Mouse (Mus musculus): ENCODE data around the gene Ccdc172.

The Ccdc172 gene

DNA sequence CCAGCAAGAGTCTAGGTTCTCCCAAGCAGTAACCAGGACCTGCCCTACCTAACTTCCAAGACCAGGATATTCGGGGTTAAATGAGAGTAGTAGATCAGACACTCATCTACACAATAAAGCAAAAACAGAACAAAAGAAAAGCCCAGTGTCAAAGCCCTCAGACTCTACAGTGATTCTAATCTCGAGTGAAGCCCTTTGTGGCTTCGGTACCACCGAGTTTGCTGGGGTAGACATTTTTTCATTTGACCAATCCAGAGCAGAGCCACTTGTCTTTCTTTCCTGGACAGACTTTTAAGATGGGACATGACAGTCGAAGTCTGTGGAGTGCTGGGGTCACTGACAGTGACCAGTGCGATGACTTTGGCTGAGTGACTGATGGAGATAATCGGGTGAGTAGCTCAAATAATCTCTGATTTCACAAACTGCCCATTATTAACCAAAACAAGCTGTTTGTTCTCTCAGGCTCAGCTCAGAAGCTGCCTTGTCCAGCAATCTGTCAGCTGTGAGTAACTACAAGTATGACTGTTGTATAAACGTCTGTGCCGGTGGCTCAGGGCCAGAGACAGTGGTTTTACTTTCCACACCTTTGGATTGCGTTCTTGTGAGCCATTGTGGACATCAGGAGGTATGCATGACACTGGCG is 60.8 kb downstream of the Ccdc172 start:
- no peak for DNase-seq (ENCODE audit: low spot score)

DNA sequence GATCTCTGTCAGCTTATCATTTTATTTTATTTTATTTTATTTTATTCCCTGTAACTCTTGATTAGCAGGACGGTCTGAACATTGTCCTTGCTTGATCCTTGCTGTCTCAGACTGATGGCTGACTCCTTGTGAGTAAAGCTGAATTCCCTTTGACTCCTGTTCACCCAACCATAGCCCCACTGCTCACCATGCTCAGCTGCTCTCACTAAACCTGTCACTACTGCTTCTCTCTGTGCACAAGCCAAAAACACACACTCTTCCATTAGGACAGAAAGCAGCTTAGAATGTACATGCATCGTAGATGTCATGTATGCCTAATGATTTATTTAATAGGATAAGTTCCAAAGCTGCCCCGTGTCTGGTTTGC is 61.3 kb downstream of the Ccdc172 start:
- no peak for DNase-seq (ENCODE audit: low spot score)

DNA sequence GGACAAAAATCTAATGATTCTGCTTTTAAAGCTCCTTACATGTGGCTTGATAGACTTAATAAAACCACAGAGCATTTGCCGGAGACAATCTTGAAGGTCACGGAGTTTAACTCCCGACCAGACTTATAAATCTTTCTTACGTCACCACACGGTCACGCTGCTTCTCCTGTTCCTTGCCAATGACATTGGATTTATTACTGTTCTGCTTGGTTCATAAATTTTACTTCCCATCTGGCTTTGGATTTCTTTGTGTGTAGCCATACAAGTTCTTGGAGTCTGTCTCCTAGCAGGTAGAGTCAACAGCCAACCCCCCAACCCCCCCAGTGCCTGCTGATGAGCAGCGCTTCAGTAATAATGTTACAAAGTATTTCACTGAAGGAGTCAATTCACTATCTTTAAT is 70.2 kb downstream of the Ccdc172 start:
- no peak for DNase-seq (ENCODE audit: low spot score)

DNA sequence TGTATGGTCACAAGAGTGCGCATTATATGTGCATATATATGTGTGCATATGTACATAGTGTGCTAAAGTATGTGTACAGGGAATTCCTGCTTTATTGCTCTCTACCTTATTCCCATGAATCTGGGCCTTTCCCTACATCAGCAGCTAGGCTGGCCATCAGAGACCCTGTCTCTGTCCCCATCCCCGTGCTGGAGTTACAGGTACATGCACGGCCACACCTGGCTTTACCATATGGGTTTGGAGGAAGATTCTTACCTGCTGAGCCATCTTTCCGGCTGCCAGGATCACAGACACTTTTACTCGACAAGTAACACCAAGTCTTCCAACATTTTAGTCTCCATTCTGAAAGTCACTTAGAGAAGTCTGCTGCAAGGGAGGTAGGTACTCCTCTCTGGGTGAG is 71.2 kb downstream of the Ccdc172 start:
- DNase-seq (ENCODE audit: low spot score): no peak

DNA sequence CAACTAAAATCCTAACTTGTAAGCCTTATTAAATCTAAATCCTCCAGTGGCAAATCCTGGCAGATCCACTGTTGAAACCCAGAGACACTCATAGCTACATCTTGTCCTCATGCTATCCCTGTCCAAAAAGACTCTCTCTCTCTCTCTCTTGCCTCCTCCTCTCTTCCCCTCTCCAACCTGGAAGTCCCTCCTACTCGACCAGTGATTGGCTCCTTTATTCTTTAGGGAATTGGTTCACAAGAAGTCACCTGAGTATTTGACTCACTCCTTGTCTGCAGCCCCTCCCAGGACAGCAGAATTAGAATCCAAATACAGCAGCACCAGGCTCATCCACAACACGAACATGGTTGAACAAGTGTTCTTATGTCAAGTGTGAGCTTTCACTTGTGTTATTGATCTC is 74.3 kb downstream of the Ccdc172 start:
- DNase-seq (ENCODE audit: low spot score): no peak

DNA sequence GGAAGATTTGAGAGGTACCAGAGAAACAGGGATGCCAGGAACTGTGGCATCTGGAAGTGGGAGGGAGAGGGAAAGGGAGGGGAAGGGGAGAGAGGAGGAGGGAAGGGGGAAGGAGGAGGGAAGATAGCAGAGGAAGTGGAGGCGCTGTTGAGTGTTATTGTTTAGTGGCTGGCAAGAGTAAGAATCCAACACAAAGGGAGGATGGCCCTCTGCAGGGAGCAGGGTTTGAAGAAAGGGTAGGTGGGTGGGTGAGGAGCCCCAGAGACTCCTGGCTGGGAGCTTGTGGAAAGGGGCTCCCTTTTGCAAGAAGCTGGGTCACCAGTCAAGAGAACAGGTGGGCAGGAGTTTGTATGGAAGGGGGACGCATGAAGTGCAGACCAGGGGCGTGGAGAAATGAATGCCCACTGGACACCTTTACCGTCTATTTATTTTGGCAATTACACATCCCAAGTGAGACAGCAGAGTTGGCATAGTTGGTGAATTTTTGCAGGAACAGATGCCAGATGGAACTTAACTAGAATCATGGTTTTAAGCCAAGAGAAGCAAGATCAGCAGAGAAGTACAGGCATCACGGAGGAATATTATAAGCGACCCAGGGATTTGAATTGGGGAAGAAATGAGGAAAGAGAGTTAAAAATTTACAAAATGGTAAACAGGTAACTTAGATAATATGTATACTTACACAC is 78.6 kb downstream of the Ccdc172 start:
- no peak for DNase-seq (ENCODE audit: low spot score)

DNA sequence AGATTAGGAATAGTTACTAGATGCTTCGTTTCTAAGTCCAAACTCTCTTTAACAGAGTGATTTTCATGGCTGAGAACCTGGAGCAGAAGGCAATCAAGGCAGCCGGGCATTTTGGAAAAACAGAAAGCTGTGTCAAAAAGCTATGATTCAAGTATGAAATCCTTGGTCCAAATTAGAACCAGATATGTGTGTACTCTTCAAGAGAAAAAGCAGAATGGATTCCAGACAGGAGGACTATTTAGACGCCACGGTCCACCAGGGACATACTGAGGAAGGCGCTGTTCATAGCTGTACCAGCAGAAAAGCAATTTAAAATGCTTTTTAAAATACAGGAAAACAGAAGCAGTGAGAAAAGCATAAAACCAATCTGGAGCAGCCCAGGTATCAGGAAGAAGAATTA is 88.6 kb downstream of the Ccdc172 start:
- no peak for DNase-seq (ENCODE audit: low spot score)
